Mouse (Mus musculus) liver, embryonic 16.5 days (tissue): ENCODE measurements around the gene Kpna4. TPM values are rescaled to one million over a fixed set of nuclear protein-coding genes. Genes with fewer than 3 reads are reported as not detected.
"Not testable (repeated sequence)": the region's sequence is repeated elsewhere in the genome, so short reads cannot be mapped to it uniquely, and the experiment has no call there.

Experiments used
- ATAC-seq: fragments of 200-750 bp; cut with Nextera tagmentation; 2 replicates; pipeline ENCODE4 v1.8.0; 2017; ENCODE audit warnings: low read depth, mild to moderate bottlenecking, moderate number of reproducible peaks, moderate library complexity
- H3K27ac ChIP-seq: fragments of 300-500 bp; sonication (generic); 2 replicates; pipeline ENCODE4 v1.5.1; 2014; ENCODE audit warnings: mild to moderate bottlenecking, low read length
- H3K27me3 ChIP-seq: fragments of 300-500 bp; sonication (generic); 2 replicates; pipeline ENCODE4 v1.6.1; 2014; ENCODE audit warnings: low read depth, low read length, mixed read lengths; ENCODE audit not compliant: control insufficient read depth, insufficient read depth
- H3K36me3 ChIP-seq: fragments of 300-500 bp; sonication (generic); 2 replicates; pipeline ENCODE4 v1.6.1; 2014; ENCODE audit warnings: mild to moderate bottlenecking; ENCODE audit not compliant: control insufficient read depth, insufficient read depth
- H3K4me1 ChIP-seq: fragments of 300-500 bp; sonication (generic); 2 replicates; pipeline ENCODE4 v1.6.1; 2014; ENCODE audit warnings: low read depth, low read length, mixed read lengths; ENCODE audit not compliant: control insufficient read depth
- H3K4me2 ChIP-seq: fragments of 300-500 bp; sonication (generic); 2 replicates; pipeline ENCODE4 v1.6.1; 2014; ENCODE audit warnings: low read depth, low read length, mixed read lengths
- H3K4me3 ChIP-seq: fragments of 300-500 bp; sonication (generic); 2 replicates; pipeline ENCODE4 v1.5.1; 2014; ENCODE audit warnings: low read depth, mild to moderate bottlenecking, low read length
- H3K9ac ChIP-seq: fragments of 300-500 bp; sonication (generic); 2 replicates; pipeline ENCODE4 v1.6.1; 2014; ENCODE audit warnings: low read depth, low read length
- H3K9me3 ChIP-seq: fragments of 300-500 bp; sonication (generic); replicated peaks from 2 replicates; pipeline ENCODE4 v1.6.1; 2016; ENCODE audit warnings: low read length; ENCODE audit not compliant: control insufficient read depth
- WGBS: fragments of 180-500 bp; shearing (Covaris S2); extraction: QIAGEN DNeasy Blood & Tissue Kit; methylation state at CpG from one replicate; pipeline ENCODE4 v1.1.7; 2014; ENCODE audit not compliant: insufficient replicate concordance; 5-methylcytosine and 5-hydroxymethylcytosine counted together
- polyA plus RNA-seq: library from polyadenylated mRNA; unstranded; fragments of >200 nt; fragmentation: Nextera tagmentation; extraction: Ambion mirVana; gene quantifications from 2 replicates; pipeline ENCODE4 v1.2.1, GENCODE M21; 2015

The Kpna4 gene
- polyA plus RNA-seq, 1 experiment from 2014 or later = 8.5 TPM

DNA sequence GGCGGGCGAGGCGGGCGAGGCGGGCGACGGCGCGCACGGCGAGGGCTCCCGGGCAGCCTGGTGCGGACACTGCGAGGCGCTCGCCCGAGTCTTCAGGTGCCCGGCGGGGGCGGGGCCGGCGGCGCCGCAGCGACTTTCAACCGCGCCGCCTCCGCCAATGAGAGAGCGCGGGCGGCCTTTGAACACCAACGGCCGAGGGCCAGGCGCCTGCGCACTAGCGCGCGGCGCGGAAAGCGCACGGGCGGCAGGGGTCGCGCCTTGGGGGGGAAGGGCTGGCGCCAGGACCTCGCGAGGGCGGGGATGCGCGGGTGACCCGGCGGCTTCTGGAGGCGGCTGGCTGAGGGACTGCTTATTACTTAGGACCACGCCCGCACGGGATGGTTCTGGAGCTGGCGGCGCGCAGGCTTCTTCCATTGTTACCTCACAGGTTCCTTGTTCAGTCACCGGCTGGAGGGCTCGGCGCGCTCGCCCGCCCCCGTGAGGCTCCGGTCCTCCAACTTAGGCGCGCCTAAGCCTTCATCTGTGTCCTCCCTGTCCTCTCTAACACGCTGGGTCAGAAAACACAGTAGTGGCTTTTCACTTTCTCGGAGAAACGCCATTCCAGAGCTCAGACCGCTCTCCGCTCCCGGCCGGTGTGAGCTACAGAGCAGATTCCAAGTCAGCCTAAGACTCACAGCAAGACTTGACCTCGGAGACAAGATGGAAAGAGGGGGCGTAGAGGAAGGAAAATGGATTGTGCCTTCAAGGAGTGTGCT, 82.1 kb downstream of the Kpna4 start, which contains the start of gene Trim59:
Gene Trim59, minus strand, starts transcription at position 111 of the 755 bp plus-strand sequence.
- H3K27me3 ChIP-seq = no peaks in the 10 kb centered on the region
- peak within 1 kb of the TSS; percentile 79 for H3K4me2 ChIP-seq
- peak within 1 kb of the TSS; percentile 79 for H3K4me3 ChIP-seq
- H3K9me3 ChIP-seq = no peaks in the 10 kb centered on the region
- WGBS = under 1% methylated on average over 65 of the region's 80 CpGs
- H3K4me1 ChIP-seq = peaks cover 18% of the 10 kb centered on the region
- peak within 1 kb of the TSS; percentile 95 for H3K27ac ChIP-seq
- H3K36me3 ChIP-seq = peaks cover 23% of the 10 kb centered on the region
- peak; percentile 90 for ATAC-seq
- peak within 1 kb of the TSS; percentile 94 for H3K9ac ChIP-seq

DNA sequence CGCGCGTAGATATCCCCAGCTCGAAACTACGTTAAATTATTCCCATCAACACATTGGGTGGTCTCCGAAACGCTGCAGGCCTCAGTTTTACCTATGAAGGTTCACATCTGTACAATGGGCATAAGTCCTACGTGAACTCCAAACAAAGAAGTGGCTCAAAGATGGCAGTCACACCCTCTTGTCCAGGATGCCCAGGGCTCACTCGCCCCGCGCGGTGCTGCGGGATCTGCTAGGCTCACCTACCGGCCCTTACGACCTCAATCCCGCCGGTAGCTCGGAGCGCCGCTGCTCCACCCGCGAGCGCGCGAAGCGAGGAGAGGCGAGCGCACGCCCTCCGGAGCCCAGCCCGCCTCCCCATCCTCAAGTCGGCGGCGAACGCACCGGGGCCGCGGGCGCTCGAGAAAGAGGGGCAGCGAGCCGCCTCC, 82.7 kb downstream of the Kpna4 start:
- H3K36me3 ChIP-seq = peaks cover 29% of the 10 kb centered on the region
- H3K4me2 ChIP-seq = peak overlapping the region; percentile 79
- H3K4me3 ChIP-seq = peak overlapping the region; percentile 79
- ATAC-seq = peak; percentile 57
- peaks cover 21% of the 10 kb centered on the region for H3K4me1 ChIP-seq
- no peaks in the 10 kb centered on the region for H3K27me3 ChIP-seq
- peak overlapping the region; percentile 95 for H3K27ac ChIP-seq
- no peaks in the 10 kb centered on the region for H3K9me3 ChIP-seq
- 0% methylated on average over 41 of the region's 42 CpGs for WGBS
- H3K9ac ChIP-seq = peak overlapping the region; percentile 94

DNA sequence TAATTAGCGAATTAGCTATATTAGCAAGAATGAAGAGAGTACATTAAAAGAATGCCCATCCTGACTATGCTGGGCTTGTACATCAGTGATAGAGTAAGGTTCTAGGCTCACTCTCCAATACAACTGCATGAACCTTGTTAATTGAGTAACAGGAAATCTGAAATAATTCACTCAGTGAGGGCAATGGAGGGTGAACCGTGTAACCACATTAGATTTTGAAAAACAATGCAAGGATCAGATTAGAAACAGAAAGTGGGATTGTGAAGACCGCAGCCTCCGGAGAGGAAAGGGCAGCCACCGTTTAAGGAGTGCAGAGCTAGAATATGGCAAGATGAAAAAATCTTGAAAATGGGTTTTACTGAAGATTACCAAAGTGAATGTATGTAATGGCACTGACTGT, 85.6 kb downstream of the Kpna4 start:
- Histone ChIP-seq H3K4me1 (peaks cover 14% of the 10 kb centered on the region), H3K9ac (peak overlapping the region; percentile 55), H3K4me2 (peak overlapping the region; percentile 62), H3K27me3 (no peaks in the 10 kb centered on the region), H3K4me3 (peak overlapping the region; percentile 67), H3K36me3 (peaks cover 47% of the 10 kb centered on the region), H3K9me3 (no peaks in the 10 kb centered on the region), H3K27ac (peak overlapping the region; percentile 18)
- 42% methylated on average over 5 of the region's 5 CpGs for WGBS
- ATAC-seq = no peak

DNA sequence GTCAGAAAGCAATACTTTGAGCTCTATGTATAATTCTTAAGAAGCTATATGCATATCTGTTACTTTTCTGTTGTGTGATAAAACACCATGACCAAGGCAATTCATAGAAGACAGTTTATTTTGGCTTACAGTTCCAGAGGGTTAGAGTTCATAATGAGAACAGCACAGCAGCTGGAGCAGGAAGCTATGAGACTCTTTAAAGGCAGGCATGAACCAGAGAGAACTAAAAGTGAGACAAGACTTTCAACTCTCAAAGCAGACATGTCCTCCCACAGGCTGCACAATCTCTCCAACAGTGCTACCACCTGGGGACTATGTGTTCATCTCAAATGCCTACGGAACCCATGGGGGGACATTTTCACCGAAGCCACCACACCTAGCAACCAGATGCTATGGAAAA, 86.8 kb downstream of the Kpna4 start:
- H3K4me1 ChIP-seq = peaks cover 7% of the 10 kb centered on the region
- peaks cover 55% of the 10 kb centered on the region for H3K36me3 ChIP-seq
- no peaks in the 10 kb centered on the region for H3K27me3 ChIP-seq
- WGBS = 83% methylated on average over 2 of the region's 2 CpGs
- no peak for ATAC-seq
- H3K4me3 ChIP-seq = peak overlapping the region; percentile 67
- H3K27ac ChIP-seq = peak overlapping the region; percentile 57
- H3K9ac ChIP-seq = peak overlapping the region; percentile 51
- H3K9me3 ChIP-seq = no peaks in the 10 kb centered on the region
- peak overlapping the region; percentile 62 for H3K4me2 ChIP-seq

DNA sequence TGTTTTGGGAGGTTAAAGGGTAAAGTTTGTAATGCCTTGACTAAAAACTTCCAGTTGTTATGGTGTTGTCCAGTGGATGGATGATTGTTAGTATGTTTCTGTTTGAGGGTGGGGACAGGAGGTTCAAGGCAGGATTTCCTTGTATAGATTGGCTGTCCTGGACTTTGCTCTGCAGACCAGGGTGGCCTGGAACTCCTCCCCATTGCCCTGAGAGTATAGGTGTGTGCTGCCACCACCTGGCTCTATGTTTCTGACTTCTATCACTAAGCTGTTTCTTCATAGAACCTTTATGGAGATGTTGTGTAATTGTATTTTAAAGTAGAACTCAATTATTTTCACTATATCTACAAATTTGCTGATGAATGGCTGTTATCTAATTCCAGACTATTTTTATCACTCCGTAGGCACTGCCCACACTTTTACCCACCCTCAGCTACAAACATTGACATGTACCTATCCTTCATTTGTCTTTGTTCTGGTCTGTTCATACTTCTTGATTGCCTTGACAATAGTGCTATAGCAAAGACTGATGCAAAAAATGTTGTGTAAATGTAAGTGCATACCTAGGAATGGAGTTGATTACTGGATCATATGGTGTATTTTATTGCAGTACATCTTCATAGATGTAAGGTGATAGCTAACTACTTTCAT, 100.7 kb downstream of the Kpna4 start:
- ATAC-seq = peak; percentile 67; the same call in 1 of the 2 replicates

DNA sequence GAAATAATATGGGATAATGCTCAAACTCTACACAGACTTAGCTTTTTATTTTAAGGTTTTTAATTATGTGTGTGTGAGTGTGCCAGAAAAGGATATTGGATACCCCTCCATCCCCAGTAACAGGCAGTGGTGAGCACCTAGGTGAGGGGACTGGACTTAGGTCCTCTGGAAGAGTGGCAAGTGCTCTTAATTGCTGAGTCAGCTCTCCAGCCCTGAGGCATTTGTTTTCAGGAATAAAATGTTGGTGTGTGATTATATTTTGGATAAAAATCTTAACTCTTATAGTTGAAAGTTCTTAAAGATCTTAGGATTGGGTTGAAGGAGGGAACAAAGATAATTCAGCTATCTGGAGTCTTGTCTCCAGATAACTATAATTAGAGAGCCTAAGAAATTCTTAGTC, 106.1 kb downstream of the Kpna4 start:
- Histone ChIP-seq H3K27ac (no peak overlapping the region), H3K4me2 (no peak overlapping the region), H3K9ac (no peak overlapping the region), H3K9me3 (no peaks in the 10 kb centered on the region), H3K4me1 (no peaks in the 10 kb centered on the region; the same call in 1 of the 2 replicates), H3K4me3 (no peak overlapping the region), H3K27me3 (no peaks in the 10 kb centered on the region), H3K36me3 (peaks cover 75% of the 10 kb centered on the region)
- no peak for ATAC-seq

More for the DNA sequence above, 100.7 kb downstream of the Kpna4 start:
- Histone ChIP-seq H3K9me3 (no peaks in the 10 kb centered on the region), H3K36me3 (peaks cover 75% of the 10 kb centered on the region), H3K9ac (no peak overlapping the region), H3K27ac (no peak overlapping the region), H3K4me3 (no peak overlapping the region), H3K4me1 (no peaks in the 10 kb centered on the region; the same call in 1 of the 2 replicates), H3K4me2 (no peak overlapping the region), H3K27me3 (no peaks in the 10 kb centered on the region)
- 90% methylated on average over 1 of the region's 1 CpGs for WGBS

DNA sequence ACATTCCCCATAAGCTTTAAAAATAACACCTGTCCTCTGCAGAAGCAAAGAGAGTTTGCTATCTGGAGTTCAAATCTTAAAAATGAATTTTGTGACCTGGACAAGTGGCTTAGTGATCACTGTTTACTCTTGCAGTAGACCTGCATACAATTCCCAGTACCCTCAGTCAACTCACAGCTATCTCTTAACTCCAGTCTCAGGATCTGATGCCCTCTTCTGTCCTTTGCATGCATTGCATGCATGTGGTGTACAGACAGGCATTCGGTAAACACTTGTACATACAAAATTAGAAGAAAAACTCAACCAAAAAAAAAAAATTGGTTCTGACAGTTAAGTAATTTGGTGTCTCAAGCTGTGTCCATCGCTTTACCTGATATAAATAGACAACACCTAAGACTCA, 106.6 kb downstream of the Kpna4 start:
- no peaks in the 10 kb centered on the region for H3K27me3 ChIP-seq
- no peak overlapping the region for H3K4me2 ChIP-seq
- H3K9ac ChIP-seq = no peak overlapping the region
- no peak overlapping the region for H3K4me3 ChIP-seq
- peaks cover 72% of the 10 kb centered on the region for H3K36me3 ChIP-seq
- no peaks in the 10 kb centered on the region; the same call in 1 of the 2 replicates for H3K4me1 ChIP-seq
- H3K27ac ChIP-seq = no peak overlapping the region
- 83% methylated on average over 2 of the region's 2 CpGs for WGBS
- peak; percentile 50; the same call in 1 of the 2 replicates for ATAC-seq
- H3K9me3 ChIP-seq = no peaks in the 10 kb centered on the region

DNA sequence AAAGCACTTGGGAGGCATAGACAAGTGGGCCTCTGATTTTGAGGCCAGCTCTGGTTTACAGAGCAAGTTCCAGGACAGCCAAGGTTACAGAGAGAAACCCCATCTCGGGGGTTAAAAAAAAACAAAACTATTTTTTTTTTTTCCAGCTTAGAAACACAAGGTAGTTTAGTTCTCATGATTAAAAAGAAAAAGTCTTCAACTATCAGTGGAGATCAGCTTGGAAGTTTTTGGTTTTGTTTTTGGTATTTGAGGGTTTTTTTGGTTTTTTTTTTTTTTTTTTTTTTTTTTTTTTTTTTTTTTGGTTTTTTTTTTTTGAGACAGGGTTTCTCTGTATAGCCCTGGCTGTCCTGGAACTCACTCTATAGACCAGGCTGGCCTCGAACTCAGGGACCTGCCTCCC, 108.3 kb downstream of the Kpna4 start:
- WGBS = 96% methylated on average over 2 of the region's 2 CpGs

DNA sequence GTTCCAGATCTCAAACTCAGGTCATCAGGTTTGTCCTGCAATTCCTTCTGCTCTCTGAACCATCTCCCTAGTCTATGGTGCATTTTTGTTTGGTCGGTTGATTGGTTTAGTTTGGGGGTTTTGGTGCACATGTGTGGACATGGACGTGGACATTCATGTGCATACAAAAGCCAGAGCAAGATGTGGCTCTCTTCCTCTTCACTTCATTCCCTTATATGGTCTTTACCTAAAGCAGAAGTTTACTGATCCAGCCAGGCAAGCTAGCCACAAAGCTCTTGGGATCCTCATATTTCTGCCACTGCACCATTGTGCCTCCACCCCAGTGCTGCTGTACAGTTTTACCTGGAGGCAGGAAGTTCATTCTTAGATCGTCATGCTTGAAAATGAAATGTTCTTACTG, 109.7 kb downstream of the Kpna4 start:
- Histone ChIP-seq H3K36me3 (peaks cover 72% of the 10 kb centered on the region), H3K9me3 (no peaks in the 10 kb centered on the region), H3K9ac (no peak overlapping the region), H3K4me2 (no peak overlapping the region), H3K27ac (no peak overlapping the region), H3K4me1 (no peaks in the 10 kb centered on the region), H3K27me3 (no peaks in the 10 kb centered on the region), H3K4me3 (no peak overlapping the region)
- ATAC-seq = no peak
- WGBS = 74% methylated on average over 3 of the region's 3 CpGs

More for the DNA sequence above, 108.3 kb downstream of the Kpna4 start:
- not testable (repeated sequence) for H3K4me2 ChIP-seq, H3K4me1 ChIP-seq, H3K27ac ChIP-seq, H3K27me3 ChIP-seq, H3K9ac ChIP-seq, H3K9me3 ChIP-seq, ATAC-seq, H3K4me3 ChIP-seq
- H3K36me3 ChIP-seq = peaks cover 70% of the 10 kb centered on the region
